Mouse (Mus musculus): ENCODE results near the gene Gm10778.
"Not testable (repeated sequence)": the region's sequence is repeated elsewhere in the genome, so short reads cannot be mapped to it uniquely, and the experiment has no call there.

Gm10778 gene

GRCm38 (mm10) chr10:81628390-81628789 is 20.5 kb upstream of the Gm10778 start, which contains the start of gene Ankrd24:
Gene Ankrd24, plus strand, starts transcription at chr10:81628540.
- no peak for DNase-seq

DNA sequence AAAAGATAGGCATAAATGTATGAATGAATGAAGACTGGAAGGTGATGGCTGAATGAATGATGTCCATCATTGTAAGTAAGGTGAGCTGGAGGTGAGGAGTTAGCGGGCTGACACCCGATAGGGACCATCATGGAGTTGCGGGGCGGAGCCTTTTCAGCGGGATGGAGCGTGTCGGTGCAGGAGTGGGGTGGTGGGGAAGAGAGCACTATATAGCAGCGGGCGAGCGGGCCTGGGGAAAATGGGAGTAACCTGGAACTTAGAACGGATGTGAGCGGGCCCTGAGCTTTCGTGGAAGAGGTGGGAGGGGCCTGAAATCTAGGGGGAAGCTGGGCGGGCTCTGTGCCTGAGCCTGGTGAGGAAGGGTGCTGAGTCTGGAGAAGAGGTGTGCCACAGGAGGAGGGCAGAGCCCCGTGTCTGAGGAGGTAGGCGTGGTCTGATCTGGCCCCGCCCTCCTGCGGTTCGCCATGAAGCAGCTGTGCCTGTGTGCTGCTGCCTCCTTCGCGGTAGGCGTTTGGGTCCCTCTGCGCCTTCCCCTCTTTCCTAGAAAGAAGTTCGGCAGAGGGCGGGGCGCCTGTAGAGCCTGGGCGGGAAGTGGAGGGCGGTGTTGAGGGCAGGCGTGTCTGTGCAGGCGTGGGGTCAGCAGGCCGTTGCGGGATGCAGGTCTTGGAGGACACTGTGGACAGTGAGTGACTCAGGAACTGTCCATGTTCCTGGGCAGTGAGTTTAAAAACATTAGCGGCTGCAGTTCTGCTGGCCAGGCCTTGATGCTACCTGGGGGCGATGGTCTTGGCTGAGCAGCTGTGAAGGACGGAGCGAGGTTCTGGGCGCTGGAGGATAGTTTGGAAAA is 15.4 kb upstream of the Gm10778 start:
- peak; percentile 77 to 87 for DNase-seq

DNA sequence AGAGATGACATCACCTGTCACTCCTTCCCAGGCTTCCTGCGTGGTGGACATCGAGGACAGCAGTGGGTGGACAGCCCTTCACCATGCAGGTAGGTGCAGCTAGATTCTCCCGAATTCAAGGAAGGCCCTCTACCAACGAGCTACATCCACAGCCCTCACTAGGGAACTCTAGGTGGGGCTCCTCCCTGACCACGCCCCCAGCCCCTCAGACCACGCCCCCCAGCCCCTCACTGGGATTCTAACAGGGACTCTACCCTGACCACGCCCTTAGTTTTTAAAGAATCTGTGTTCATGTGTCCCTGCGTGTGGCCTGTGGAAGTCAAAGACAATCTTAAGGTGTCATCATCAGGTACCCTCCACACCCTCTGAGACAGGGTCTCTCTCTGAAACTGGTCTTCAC is 12.5 kb upstream of the Gm10778 start:
- DNase-seq, result peak in 1 of 2 experiments; percentile 3

GRCm38 (mm10) chr10:81638101-81638500 is 10.8 kb upstream of the Gm10778 start:
- DNase-seq, result peak in 1 of 2 experiments; percentile 3

- DNase-seq, result peak in 1 of 2 experiments; percentile 35
Measured at GRCm38 (mm10) chr10:81640825-81641224, 8.0 kb upstream of the Gm10778 start.

- peak; percentile 9 to 11 for DNase-seq
Measured at GRCm38 (mm10) chr10:81641566-81641965, 7.3 kb upstream of the Gm10778 start.

- peak; percentile 35 to 57 for DNase-seq
Measured at GRCm38 (mm10) chr10:81641978-81642647, 6.7 kb upstream of the Gm10778 start.

DNA sequence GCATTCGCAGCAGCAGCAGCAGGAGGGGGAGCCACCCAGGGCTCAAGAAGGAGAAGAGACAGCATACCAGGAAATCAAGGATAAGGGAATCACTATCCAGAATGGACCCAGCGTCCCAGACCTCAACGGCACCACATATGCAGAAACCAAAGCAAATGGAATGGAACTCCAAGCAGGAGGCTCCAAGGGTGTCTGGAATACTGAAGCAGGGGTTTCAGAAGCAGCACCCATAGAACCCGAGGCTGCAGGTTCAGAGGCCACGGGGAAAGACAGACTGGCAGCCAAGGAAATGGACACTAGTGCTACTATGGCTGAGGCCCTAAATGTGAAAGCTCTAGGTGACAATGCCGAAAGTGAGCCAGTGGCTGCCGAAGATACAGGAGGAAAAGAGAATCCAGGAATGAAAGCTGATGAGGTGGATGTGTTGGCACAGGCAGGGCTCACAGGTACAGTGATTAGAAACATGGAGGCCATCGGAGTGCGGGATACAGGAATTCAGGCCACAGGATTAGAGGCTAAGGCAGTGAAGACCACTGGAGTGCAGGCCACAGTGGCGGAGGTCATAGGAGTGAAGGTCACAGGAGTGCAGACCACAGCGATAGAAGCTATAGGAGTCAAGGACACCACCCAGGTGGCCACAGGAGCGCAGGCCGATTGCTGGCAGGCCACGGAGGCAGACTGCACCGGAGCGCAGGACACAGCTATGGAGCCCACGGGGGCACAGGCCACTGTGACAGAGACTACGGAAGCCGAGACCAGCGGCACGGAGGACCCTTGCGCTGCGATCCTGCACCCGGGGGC is 6.0 kb upstream of the Gm10778 start:
- peak in 1 of 2 experiments; percentile 34 for DNase-seq

DNA sequence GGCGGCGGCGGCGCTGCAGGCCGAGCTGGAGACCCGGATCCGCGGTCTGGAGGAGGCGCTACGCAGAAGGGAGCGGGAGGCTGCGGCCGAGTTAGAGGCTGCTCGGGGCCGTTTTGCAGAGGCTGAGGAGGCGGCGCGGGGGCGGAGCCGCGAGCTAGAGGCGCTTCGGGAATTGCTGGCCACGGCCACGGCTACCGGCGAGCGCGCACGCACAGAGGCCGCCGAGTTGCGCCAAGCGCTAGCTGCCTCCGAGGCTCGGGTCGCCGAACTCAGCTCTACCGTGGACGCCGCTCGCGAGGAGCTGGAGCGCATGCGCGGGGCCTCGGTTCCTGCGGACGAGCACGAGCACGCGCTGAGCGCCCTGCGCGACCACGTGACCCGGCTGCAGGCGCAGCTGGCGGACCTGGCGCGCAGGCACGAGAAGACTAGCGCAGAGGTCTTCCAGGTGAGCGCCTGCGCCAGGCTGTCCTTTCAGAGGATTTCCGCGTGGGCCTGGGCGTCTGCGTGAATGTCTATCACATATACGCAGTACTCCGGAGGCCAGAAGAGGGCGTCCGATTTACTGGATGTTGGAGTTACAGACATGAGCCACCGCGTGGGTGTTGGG is 5.3 kb upstream of the Gm10778 start:
- peak; percentile 98 to 99 for DNase-seq

DNA sequence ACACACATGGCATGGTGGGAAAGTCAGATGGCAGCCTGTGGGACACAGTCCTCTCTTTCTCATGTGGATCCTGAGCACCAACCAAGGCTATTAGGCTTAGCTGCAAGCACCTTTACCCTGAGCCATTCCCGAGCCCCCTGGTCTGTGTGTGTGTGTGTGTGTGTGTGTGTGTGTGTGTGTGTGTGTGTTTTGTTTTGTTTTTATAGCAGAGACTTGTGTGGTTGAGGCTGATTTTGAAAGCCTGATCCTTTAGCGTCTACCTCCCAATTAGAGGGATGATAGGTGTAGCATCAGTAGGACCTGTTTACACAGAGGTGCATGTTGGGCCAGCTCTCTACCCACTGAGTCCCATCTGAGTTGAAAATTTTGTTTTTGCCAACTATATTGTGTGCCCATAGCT is 4.7 kb upstream of the Gm10778 start:
- no peak for DNase-seq

DNA sequence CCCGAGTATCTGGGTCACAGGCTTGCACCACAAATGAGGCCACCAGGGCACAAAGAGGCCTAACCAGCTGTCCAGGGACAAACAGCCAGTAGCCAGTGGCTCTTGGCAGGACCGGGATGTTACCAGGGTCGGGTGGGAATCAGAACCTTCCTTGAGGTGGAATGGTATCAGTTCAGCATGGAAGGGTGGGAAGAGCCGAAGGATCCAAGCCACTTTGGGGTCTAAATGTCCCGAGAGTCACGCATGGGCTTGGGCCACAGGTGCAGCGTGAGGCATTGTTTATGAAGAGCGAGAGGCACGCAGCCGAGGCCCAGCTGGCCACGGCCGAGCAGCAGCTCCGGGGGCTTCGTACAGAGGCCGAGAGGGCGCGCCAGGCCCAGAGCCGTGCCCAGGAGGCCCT is 4.1 kb upstream of the Gm10778 start:
- DNase-seq, result peak; percentile 19 to 25

DNA sequence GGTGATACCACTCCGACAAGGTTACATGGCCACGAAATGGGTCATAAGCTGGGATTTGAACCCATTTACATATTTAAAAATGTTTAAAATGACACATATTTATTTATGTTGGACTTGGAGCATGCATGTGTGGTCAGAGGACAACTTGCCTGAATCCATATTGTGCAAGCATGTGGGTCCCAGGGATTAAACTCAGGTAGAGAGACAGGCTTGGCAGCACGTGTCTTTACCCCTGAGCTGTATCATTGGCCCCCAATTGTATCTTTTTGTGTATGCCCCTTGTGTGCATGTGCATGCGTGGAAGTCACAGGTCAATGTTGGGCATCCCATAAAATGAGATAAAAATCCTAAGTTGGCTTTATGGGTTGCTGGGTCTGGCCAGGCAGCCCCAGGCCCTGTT is 3.5 kb upstream of the Gm10778 start:
- peak in 1 of 2 experiments; percentile 1 for DNase-seq

DNA sequence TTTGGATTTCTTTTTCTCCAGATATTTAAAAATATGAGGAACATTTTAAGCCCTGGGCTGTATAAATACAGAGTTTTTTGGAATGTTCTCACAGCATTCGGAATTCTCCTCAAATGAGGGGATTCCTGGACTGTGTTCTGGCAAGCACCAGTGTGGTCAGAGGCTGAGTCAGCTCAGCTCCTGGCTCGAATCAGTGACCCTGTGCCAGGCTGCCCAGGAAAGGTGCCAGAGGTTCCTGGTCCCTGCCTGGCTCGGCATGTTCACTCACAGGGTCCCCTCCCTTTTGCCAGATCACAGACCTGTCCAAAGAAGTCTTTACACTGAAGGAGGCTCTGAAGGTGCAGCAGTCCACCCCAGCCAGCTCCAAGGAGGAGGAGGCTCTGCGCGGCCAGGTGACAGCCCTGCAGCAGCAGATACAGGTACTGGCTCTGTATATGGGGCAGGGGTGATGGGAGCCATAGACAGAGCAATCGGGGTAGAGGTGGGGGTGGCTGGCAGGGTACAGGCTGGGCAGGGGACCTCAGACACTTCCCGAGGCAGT is 2.8 kb upstream of the Gm10778 start:
- peak; percentile 12 to 48 for DNase-seq

GRCm38 (mm10) chr10:81655178-81655577 is 6.3 kb downstream of the Gm10778 start:
- peak in 1 of 2 experiments; percentile 8 for DNase-seq

DNA sequence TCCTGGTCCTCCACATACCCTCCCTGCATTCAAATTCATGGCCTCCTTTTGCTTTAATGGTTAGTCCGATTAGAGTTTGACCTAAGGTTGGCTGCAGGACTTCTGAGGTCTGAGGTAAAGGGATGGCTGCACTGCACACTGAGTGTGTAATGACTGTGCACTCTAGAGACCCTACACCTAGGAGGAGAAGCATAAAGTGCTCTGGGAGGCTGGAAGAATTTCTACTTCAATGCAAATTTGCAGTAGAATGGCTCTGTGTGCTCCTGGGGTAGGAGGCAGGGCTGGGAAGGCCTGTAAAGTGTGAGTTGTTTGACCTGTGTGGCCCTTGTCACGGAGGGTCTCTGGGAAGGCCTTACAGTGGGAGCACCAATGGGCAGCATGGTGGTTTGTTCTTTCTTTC is 7.3 kb downstream of the Gm10778 start:
- peak; percentile 0 to 1 for DNase-seq

GRCm38 (mm10) chr10:81687114-81687513 is 38.3 kb downstream of the Gm10778 start:
- not testable (repeated sequence) for DNase-seq

GRCm38 (mm10) chr10:81704531-81705301 is 55.9 kb downstream of the Gm10778 start, which contains the start of gene Zfp433:
Gene Zfp433, plus strand, starts transcription at chr10:81704825.
- not testable (repeated sequence) for DNase-seq

Measured in cerebellum, postnatal 25 days (tissue).